Mouse (Mus musculus) heart, adult 18-20 months (tissue): ENCODE data around the gene Krtcap3. TPM values are rescaled to one million over a fixed set of nuclear protein-coding genes. Genes with fewer than 3 reads are reported as not detected.

Experiments used
- DNase-seq, 2 experiments: peaks; one replicate each; pipeline ENCODE4 v3.0.0; 2021 to 2022; ENCODE audit warnings: mixed read lengths in 1 of 2
- total RNA-seq, 2 experiments: library from RNA; stranded (reverse); gene quantifications; 2 replicates each; pipeline ENCODE4 v1.2.3; 2021

The Krtcap3 gene
- total RNA-seq, 2 experiments from 2014 or later: 0.82 to 1.4 TPM

DNA sequence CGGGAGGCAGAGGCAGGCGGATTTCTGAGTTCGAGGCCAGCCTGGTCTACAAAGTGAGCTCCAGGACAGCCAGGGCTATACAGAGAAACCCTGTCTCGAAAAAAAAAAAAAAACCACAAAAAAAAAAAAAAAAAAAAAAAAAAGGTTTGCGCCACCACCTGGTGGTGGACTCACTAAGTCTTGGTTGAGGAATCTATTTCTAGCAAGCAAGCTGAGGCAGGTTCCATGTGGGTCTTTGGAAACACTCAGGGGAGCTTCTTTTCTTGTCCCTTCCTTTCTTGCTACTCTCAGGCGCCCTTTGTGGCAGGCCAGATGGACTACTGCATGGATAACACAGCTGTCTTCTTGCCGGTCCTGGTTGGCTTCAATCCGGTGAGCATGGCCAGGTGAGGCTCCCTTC lies 50.4 kb downstream of the Krtcap3 start:
- no peak for DNase-seq

Other genes with a start within 250 kb of the Krtcap3 start
- 10 to 100 TPM; 47.6 to 52.2 TPM for gene Atraid, start 203.4 kb upstream of the Krtcap3 start, total RNA-seq
- 10 to 100 TPM; 12.4 to 13.5 TPM for gene Slc5a6, start 202.8 kb upstream of the Krtcap3 start, total RNA-seq
- 10 to 100 TPM; 12.9 to 15.3 TPM for gene Cad, start 196.9 kb upstream of the Krtcap3 start, total RNA-seq
- gene Dnajc5g, start 145.4 kb upstream of the Krtcap3 start, total RNA-seq: not detected
- not detected for gene Slc30a3, start 143.5 kb upstream of the Krtcap3 start, total RNA-seq
- 100 to 1,000 TPM; 344 to 355 TPM for gene Trim54, start 135.0 kb upstream of the Krtcap3 start, total RNA-seq
- gene Ucn, start 112.9 kb upstream of the Krtcap3 start, total RNA-seq: not detected
- 10 to 100 TPM; 43.4 to 49.2 TPM for gene Mpv17, start 97.4 kb upstream of the Krtcap3 start, total RNA-seq
- 1 to 10 TPM in 1 of 2 experiments, under 1 TPM in 1; 0.10 to 1.8 TPM for gene Gm29609, start 71.8 kb upstream of the Krtcap3 start, total RNA-seq
- 10 to 100 TPM; 19.7 to 28.5 TPM for gene Gtf3c2, start 71.5 kb upstream of the Krtcap3 start, total RNA-seq
- 10 to 100 TPM; 58.4 to 64.5 TPM for gene Snx17, start 58.5 kb upstream of the Krtcap3 start, total RNA-seq
- 10 to 100 TPM; 41.1 to 58.1 TPM for gene Eif2b4, start 58.3 kb upstream of the Krtcap3 start, total RNA-seq
- gene Zfp513, start 49.4 kb upstream of the Krtcap3 start, total RNA-seq: 1 to 10 TPM; 7.6 to 8.5 TPM
- 10 to 100 TPM; 55.1 to 62.9 TPM for gene Ppm1g, start 31.0 kb upstream of the Krtcap3 start, total RNA-seq
- 10 to 100 TPM; 74.5 to 78.3 TPM for gene Nrbp1, start 10.8 kb upstream of the Krtcap3 start, total RNA-seq
- gene Gm9970, start 10.5 kb upstream of the Krtcap3 start, total RNA-seq: not detected
- gene Ift172, start 39.4 kb downstream of the Krtcap3 start, total RNA-seq: 10 to 100 TPM; 37.3 to 44.5 TPM
- gene Fndc4, start 44.4 kb downstream of the Krtcap3 start, total RNA-seq: 1 to 10 TPM; 4.2 to 4.3 TPM
- gene Gckr, start 45.8 kb downstream of the Krtcap3 start, total RNA-seq: not detected
- gene Zfp512, start 200.7 kb downstream of the Krtcap3 start, total RNA-seq: 10 to 100 TPM; 22.9 to 23.1 TPM
- not detected for gene 4930548H24Rik, start 234.0 kb downstream of the Krtcap3 start, total RNA-seq
- gene Gpn1, start 243.1 kb downstream of the Krtcap3 start, total RNA-seq: 10 to 100 TPM; 25.4 to 26.0 TPM